Mouse (Mus musculus) stomach, postnatal 0 days (tissue): ENCODE results near the gene Acvrl1. TPM values are rescaled to one million over a fixed set of nuclear protein-coding genes. Genes with fewer than 3 reads are reported as not detected.

Source experiments
- ATAC-seq: fragments of 200-750 bp; cut with Nextera tagmentation; 2 replicates; pipeline ENCODE4 v1.8.0; 2017; ENCODE audit not compliant: low FRiP score, low TSS enrichment
- DNase-seq: peaks from one replicate; pipeline ENCODE4 v3.0.0-alpha.2; 2016; ENCODE audit warnings: low spot score
- H3K27ac ChIP-seq: fragments of 300-500 bp; sonication (generic); replicated peaks from 2 replicates; pipeline ENCODE4 v1.5.1; 2014; ENCODE audit warnings: mild to moderate bottlenecking, control low read depth
- H3K27me3 ChIP-seq: fragments of 300-500 bp; sonication (generic); 2 replicates; pipeline ENCODE4 v1.6.1; 2014; ENCODE audit warnings: low read length; ENCODE audit not compliant: control insufficient read depth, insufficient read depth
- H3K36me3 ChIP-seq: fragments of 300-500 bp; sonication (generic); 2 replicates; pipeline ENCODE4 v1.6.1; 2014; ENCODE audit warnings: low read length, mixed read lengths; ENCODE audit not compliant: control insufficient read depth, insufficient read depth
- H3K4me1 ChIP-seq: fragments of 300-500 bp; sonication (generic); replicated peaks from 2 replicates; pipeline ENCODE4 v1.6.1; 2014; ENCODE audit warnings: antibody characterized with exemption; ENCODE audit not compliant: control insufficient read depth, insufficient read depth
- H3K4me2 ChIP-seq: fragments of 300-500 bp; sonication (generic); replicated peaks from 2 replicates; pipeline ENCODE4 v1.6.1; 2014; ENCODE audit warnings: low read depth, mild to moderate bottlenecking, control low read depth, moderate library complexity
- H3K4me3 ChIP-seq: fragments of 300-500 bp; sonication (generic); 2 replicates; pipeline ENCODE4 v1.5.1; 2014; ENCODE audit warnings: low read depth, low read length, control low read depth
- H3K9ac ChIP-seq: fragments of 300-500 bp; sonication (generic); 2 replicates; pipeline ENCODE4 v1.6.1; 2014; ENCODE audit warnings: mild to moderate bottlenecking, low read length, control low read depth, mixed read lengths
- H3K9me3 ChIP-seq: fragments of 300-500 bp; sonication (generic); 2 replicates; pipeline ENCODE4 v1.6.1; 2016; ENCODE audit warnings: low read length; ENCODE audit not compliant: control insufficient read depth
- CTCF ChIP-seq: IDR thresholded peaks from 2 replicates; pipeline ENCODE4 v1.5.1; 2016; ENCODE audit warnings: antibody characterized with exemption, low read depth, mild to moderate bottlenecking, moderate library complexity
- EP300 ChIP-seq: optimal IDR thresholded peaks from 2 replicates; pipeline ENCODE3; 2016; ENCODE audit warnings: antibody characterized with exemption
- WGBS: fragments of 180-500 bp; shearing (Covaris S2); extraction: QIAGEN DNeasy Blood & Tissue Kit; methylation state at CpG from one replicate; pipeline ENCODE4 v1.1.7; 2014; 5-methylcytosine and 5-hydroxymethylcytosine counted together
- polyA plus RNA-seq: library from polyadenylated mRNA; unstranded; fragments of >200 nt; fragmentation: Nextera tagmentation; extraction: Ambion mirVana; gene quantifications from 2 replicates; pipeline ENCODE4 v1.2.1, GENCODE M21; 2015

Acvrl1 gene
- polyA plus RNA-seq, 1 experiment from 2014 or later, result 15.2 TPM

DNA sequence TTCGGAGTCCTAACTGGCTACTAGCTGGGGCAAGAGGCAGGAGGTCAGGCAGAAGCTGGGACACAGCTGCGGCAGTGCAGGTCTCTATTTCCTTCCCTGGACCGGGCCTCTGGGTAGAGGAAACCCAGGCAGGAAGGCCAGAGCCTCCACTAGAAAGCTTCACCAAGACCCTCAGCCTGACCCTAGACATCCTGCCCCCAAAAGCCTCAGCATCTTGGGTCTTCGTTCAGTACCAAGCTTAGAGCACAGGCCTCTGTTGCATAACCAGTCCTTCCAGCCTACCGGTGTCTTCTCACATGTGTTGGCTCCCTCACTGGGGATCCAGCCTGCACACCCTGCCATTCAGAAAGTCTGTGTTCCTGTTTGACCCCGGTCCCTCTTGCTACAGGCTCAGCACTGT lies 4.4 kb downstream of the Acvrl1 start:
- no peak overlapping the region for H3K4me2 ChIP-seq
- H3K27ac ChIP-seq, result peak overlapping the region; percentile 79
- H3K4me3 ChIP-seq, result no peak overlapping the region
- no peaks in the 10 kb centered on the region for H3K9me3 ChIP-seq
- no peak for ATAC-seq
- peaks cover 7% of the 10 kb centered on the region; the same call in 1 of the 2 replicates for H3K36me3 ChIP-seq
- peaks cover 3% of the 10 kb centered on the region for H3K4me1 ChIP-seq
- no peaks in the 10 kb centered on the region for H3K27me3 ChIP-seq
- no peak for DNase-seq
- no peak overlapping the region for H3K9ac ChIP-seq
- 67% methylated on average over 6 of the region's 6 CpGs for WGBS
- TF ChIP-seq CTCF (no peak), EP300 (no peak)

DNA sequence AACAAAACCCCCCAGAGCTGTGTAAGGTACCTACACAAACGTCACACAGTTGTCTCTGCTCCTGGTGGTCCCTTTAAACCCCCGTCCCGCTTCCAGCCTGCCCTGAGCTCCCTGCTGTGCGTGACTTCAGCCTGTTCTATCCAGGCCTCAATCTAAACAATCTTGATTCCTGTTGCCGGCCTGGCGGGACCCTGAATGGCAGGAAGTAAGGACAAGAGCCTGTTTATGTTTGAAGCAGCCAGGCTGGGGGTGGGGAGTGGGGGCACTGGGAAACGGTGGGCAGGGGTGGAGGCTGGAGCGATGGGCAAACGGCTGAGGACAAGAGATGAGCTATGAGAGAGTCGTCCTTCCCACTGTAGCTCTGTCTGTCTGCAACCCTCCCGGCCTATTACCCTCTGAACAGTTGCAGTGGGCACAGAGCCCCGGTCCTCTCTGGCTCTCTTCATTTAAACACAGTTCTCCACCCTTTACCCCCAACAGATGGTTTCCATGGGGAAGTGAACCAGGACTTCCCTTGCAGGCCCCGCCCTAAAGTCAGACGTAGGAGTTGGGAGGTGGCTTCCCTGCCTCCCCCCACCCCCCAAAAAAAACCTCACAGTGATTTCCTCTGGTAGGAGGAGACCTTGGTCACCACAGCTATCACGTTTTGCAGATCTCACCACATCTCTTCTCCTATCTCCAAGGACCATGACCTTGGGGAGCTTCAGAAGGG lies 5.8 kb downstream of the Acvrl1 start:
- peak overlapping the region; percentile 32 for H3K4me3 ChIP-seq
- peak overlapping the region; percentile 79 for H3K27ac ChIP-seq
- H3K4me2 ChIP-seq, result peak overlapping the region; percentile 45
- 22% methylated on average over 15 of the region's 15 CpGs for WGBS
- ATAC-seq (peak; percentile 59; the same call in 1 of the 2 replicates), DNase-seq (no peak)
- peaks cover 7% of the 10 kb centered on the region; the same call in 1 of the 2 replicates for H3K36me3 ChIP-seq
- no peak for TF ChIP-seq CTCF
- TF ChIP-seq EP300, result no peak
- H3K27me3 ChIP-seq, result no peaks in the 10 kb centered on the region
- H3K4me1 ChIP-seq, result peaks cover 3% of the 10 kb centered on the region
- peak overlapping the region; percentile 50; the same call in 1 of the 2 replicates for H3K9ac ChIP-seq
- no peaks in the 10 kb centered on the region for H3K9me3 ChIP-seq

DNA sequence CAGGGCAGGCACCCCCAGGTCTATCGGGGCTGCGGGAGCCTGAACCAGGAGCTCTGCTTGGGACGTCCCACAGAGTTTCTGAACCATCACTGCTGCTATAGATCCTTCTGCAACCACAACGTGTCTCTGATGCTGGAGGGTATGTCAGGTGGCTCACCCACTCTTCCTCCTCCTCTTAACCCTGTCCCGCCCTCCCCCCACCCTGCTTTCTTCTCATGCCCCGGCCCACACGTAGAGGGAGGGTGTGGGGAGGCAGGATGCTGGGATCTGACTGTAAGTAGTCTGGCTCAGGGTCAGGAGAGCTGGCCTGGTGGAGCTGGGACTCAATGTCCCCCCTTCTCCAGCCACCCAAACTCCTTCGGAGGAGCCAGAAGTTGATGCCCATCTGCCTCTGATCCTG lies 7.1 kb downstream of the Acvrl1 start:
- 30% methylated on average over 8 of the region's 8 CpGs for WGBS
- Histone ChIP-seq H3K9me3 (no peaks in the 10 kb centered on the region), H3K4me3 (peak overlapping the region; percentile 32), H3K27ac (peak overlapping the region; percentile 78), H3K36me3 (peaks cover 10% of the 10 kb centered on the region; the same call in 1 of the 2 replicates), H3K4me2 (peak overlapping the region; percentile 45), H3K27me3 (no peaks in the 10 kb centered on the region), H3K4me1 (peaks cover 12% of the 10 kb centered on the region), H3K9ac (peak overlapping the region; percentile 41; the same call in 1 of the 2 replicates)
- TF ChIP-seq CTCF, result no peak
- no peak for TF ChIP-seq EP300
- ATAC-seq, result no peak
- no peak for DNase-seq

DNA sequence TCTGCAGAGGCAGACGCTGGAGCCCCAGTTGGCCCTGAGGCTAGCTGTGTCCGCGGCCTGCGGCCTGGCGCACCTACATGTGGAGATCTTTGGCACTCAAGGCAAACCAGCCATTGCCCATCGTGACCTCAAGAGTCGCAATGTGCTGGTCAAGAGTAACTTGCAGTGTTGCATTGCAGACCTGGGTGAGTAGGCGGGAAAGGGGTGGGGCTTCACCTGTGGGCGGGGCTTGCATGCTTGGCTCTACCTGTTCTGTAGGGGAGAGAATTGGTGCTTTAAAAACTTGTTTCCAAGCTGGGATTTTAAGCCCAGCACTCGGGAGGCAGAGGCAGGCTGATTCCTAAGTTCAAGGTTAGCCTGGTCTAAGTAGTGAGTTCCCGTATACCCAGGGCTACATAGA lies 9.1 kb downstream of the Acvrl1 start:
- TF ChIP-seq CTCF (no peak), EP300 (no peak)
- Histone ChIP-seq H3K4me3 (no peak overlapping the region), H3K9ac (no peak overlapping the region), H3K36me3 (peaks cover 10% of the 10 kb centered on the region; the same call in 1 of the 2 replicates), H3K27me3 (no peaks in the 10 kb centered on the region), H3K27ac (no peak overlapping the region), H3K9me3 (no peaks in the 10 kb centered on the region), H3K4me1 (peaks cover 13% of the 10 kb centered on the region), H3K4me2 (no peak overlapping the region)
- ATAC-seq (no peak), DNase-seq (no peak)
- WGBS, result 80% methylated on average over 11 of the region's 11 CpGs

DNA sequence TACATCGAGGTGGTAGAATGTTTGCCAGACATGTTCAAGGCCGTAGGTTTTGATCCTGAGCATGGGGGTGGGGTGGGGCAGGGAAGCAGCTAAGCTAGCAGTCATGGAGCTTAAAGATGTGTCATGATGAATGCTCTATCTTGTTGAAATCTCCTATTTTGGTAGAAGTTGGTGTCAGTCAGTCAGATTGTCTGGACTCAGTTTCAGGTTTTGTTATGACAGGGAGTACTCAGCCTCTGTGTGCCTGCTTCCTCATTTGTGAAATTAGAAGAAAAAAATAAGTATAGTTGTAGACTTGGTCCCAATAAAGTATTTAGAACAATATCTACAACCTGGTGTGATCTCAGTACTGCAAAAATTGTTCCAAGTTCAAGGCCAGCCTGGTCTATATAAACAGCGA lies 10.4 kb downstream of the Acvrl1 start:
- H3K4me1 ChIP-seq, result peaks cover 16% of the 10 kb centered on the region; the same call in 1 of the 2 replicates
- no peak overlapping the region for H3K4me2 ChIP-seq
- WGBS, result 67% methylated on average over 3 of the region's 3 CpGs
- no peak for ATAC-seq
- H3K9me3 ChIP-seq, result no peaks in the 10 kb centered on the region
- H3K36me3 ChIP-seq, result peaks cover 10% of the 10 kb centered on the region; the same call in 1 of the 2 replicates
- no peak overlapping the region for H3K4me3 ChIP-seq
- no peak for TF ChIP-seq CTCF
- no peak for TF ChIP-seq EP300
- H3K27me3 ChIP-seq, result no peaks in the 10 kb centered on the region
- no peak overlapping the region for H3K27ac ChIP-seq
- DNase-seq, result no peak
- H3K9ac ChIP-seq, result no peak overlapping the region

DNA sequence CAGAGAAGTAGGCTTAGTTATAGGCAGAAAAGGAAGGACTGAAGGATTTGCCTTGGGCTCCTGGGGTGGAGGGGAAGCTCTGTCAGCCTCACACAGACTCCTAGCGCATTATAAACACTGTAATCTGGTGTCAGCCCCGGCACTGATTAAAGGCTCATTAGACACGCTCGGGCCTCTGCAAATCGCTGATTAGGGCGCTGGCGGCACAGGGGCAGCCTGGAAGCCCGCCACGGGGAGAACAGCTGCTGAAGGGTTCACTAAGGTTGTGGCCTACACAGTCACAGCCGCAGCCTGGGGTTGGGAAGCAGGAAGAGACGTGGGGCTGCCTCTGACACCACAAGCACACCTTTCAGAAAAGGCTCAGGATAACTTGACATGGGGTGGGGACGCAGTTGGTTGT lies 11.6 kb downstream of the Acvrl1 start:
- TF ChIP-seq EP300, result no peak
- no peak for TF ChIP-seq CTCF
- 18% methylated on average over 12 of the region's 12 CpGs for WGBS
- DNase-seq, result peak; percentile 72
- Histone ChIP-seq H3K4me2 (peak overlapping the region; percentile 20; the same call in 1 of the 2 replicates), H3K27me3 (no peaks in the 10 kb centered on the region), H3K9ac (peak overlapping the region; percentile 45), H3K4me3 (no peak overlapping the region), H3K9me3 (no peaks in the 10 kb centered on the region), H3K4me1 (peaks cover 20% of the 10 kb centered on the region; the same call in 1 of the 2 replicates), H3K27ac (peak overlapping the region; percentile 75), H3K36me3 (peaks cover 10% of the 10 kb centered on the region)
- no peak for ATAC-seq
